Mouse (Mus musculus) ES-E14 (cell line): Measurements from ENCODE around the gene Aebp2. TPM values are rescaled to one million over a fixed set of nuclear protein-coding genes. Genes with fewer than 3 reads are reported as not detected.

Experiments
- DNase-seq: peaks from one replicate; pipeline ENCODE4 v3.0.0-alpha.2; 2013; ENCODE audit warnings: low read depth, low spot score
- H3K27ac ChIP-seq: 2 replicates; pipeline ENCODE4 v1.5.1; 2012; ENCODE audit warnings: low read depth, mild to moderate bottlenecking, low read length, moderate library complexity, mixed read lengths; ENCODE audit not compliant: poor library complexity, insufficient read depth, severe bottlenecking
- H3K36me3 ChIP-seq: 2 replicates; pipeline ENCODE4 v1.6.1; 2012; ENCODE audit warnings: mild to moderate bottlenecking, low read length, moderate library complexity, mixed read lengths; ENCODE audit not compliant: control insufficient read depth, poor library complexity, insufficient read depth, severe bottlenecking
- H3K4me1 ChIP-seq, 2 experiments: fragments of 150-350 bp in 1 of 2; sonication (generic) in 1 of 2; 2 replicates each; pipeline ENCODE4 v1.6.1; 2012; ENCODE audit warnings: low read length in 2 of 2, mild to moderate bottlenecking in 1 of 2, mixed read lengths in 1 of 2; ENCODE audit not compliant: control insufficient read depth in 2 of 2, insufficient read depth in 2 of 2, poor library complexity in 1 of 2
- H3K4me3 ChIP-seq, 2 experiments: fragments of 150-350 bp in 1 of 2; sonication (generic) in 1 of 2; 2 replicates each; pipeline ENCODE4 v1.5.1; 2012; ENCODE audit warnings: low read length in 2 of 2, low read depth in 1 of 2, mild to moderate bottlenecking in 1 of 2, mixed read lengths in 1 of 2; ENCODE audit not compliant: insufficient read depth in 1 of 2, poor library complexity in 1 of 2, severe bottlenecking in 1 of 2
- H3K9ac ChIP-seq: 2 replicates; pipeline ENCODE4 v1.6.1; 2012; ENCODE audit warnings: low read depth, mild to moderate bottlenecking, low read length, mixed read lengths; ENCODE audit not compliant: poor library complexity, insufficient read depth, severe bottlenecking
- H3K9me3 ChIP-seq: fragments of 150-350 bp; sonication (generic); 2 replicates; pipeline ENCODE4 v1.6.1; 2012; ENCODE audit warnings: low read depth, mild to moderate bottlenecking, low read length; ENCODE audit not compliant: control insufficient read depth, insufficient read depth
- CHD2 ChIP-seq: IDR thresholded peaks from 2 replicates; pipeline ENCODE4 v1.6.1; 2014; ENCODE audit warnings: mild to moderate bottlenecking, low read depth, low read length, inconsistent platforms
- HCFC1 ChIP-seq: IDR thresholded peaks from 2 replicates; pipeline ENCODE4 v1.6.1; 2012; ENCODE audit warnings: low read length, inconsistent platforms, borderline replicate concordance; ENCODE audit not compliant: insufficient read depth
- MAFK ChIP-seq: IDR thresholded peaks from 2 replicates; pipeline ENCODE4 v1.6.1; 2014; ENCODE audit warnings: mild to moderate bottlenecking, low read depth, low read length, inconsistent platforms; ENCODE audit not compliant: insufficient read depth
- ZC3H11A ChIP-seq: IDR thresholded peaks from 2 replicates; pipeline ENCODE4 v1.6.1; 2012; ENCODE audit warnings: low read depth, mild to moderate bottlenecking, inconsistent platforms, low read length, borderline replicate concordance
- ZNF384 ChIP-seq: IDR thresholded peaks from 2 replicates; pipeline ENCODE4 v1.6.1; 2012; ENCODE audit warnings: low read depth, low read length, inconsistent platforms
- in situ Hi-C, 2 experiments: fragments of 600-800 bp; cut with MboI; formaldehyde crosslinking; loops; one replicate each; pipeline ENCODE4 v1.15.1; 2025; ENCODE audit warnings: low sequenced_read_pairs in 2 of 2, inconsistent platforms in 1 of 2; ENCODE audit not compliant: unreplicated experiment in 2 of 2
- total RNA-seq: library from RNA; depleted of rRNA; stranded (reverse); fragments of 300-350 nt; gene quantifications from 2 replicates; pipeline ENCODE4 v1.2.3, GENCODE M21; 2012

The Aebp2 gene
- total RNA-seq, 1 experiment, result 77.4 TPM

GRCm38 (mm10) chr6:140621622-140622021 is 841 bp upstream of the Aebp2 start:
- Histone ChIP-seq H3K27ac (peak overlapping the region; percentile 84; the same call in 1 of the 2 replicates), H3K9ac (peak overlapping the region; percentile 56; the same call in 1 of the 2 replicates), H3K36me3 (peaks cover 8% of the 10 kb centered on the region), H3K9me3 (no peaks in the 10 kb centered on the region), H3K4me3 (no peak overlapping the region), H3K4me1 (peaks cover 11 to 33% of the 10 kb centered on the region in 2 experiments)
- no peak for DNase-seq
- TF ChIP-seq MAFK, result no peak
- no peak for TF ChIP-seq ZC3H11A
- 0 out of 2 replicates have a peak, but pooled peaks have one; percentile 16 for TF ChIP-seq ZNF384
- in situ Hi-C loops, result no loop called here

GRCm38 (mm10) chr6:140623226-140624095 is 998 bp downstream of the Aebp2 start:
- TF ChIP-seq CHD2 (no peak), HCFC1 (0 out of 2 replicates have a peak, but pooled peaks have one; percentile 55), ZC3H11A (peak; percentile 18; the same call in 1 of the 2 replicates), MAFK (no peak), ZNF384 (no peak)
- Histone ChIP-seq H3K4me3 (peak overlapping the region; percentile 88 to 95), H3K9ac (peak overlapping the region; percentile 93), H3K36me3 (peaks cover 10% of the 10 kb centered on the region), H3K9me3 (no peaks in the 10 kb centered on the region), H3K27ac (peak overlapping the region; percentile 80), H3K4me1 (peaks cover 11 to 25% of the 10 kb centered on the region in 2 experiments)
- peak; percentile 80 for DNase-seq
- in situ Hi-C loops, result no loop called here

GRCm38 (mm10) chr6:140624096-140625051 is 1.9 kb downstream of the Aebp2 start:
- Histone ChIP-seq H3K36me3 (peaks cover 10% of the 10 kb centered on the region), H3K4me3 (peak overlapping the region; percentile 88 to 95), H3K4me1 (peaks cover 12 to 22% of the 10 kb centered on the region in 2 experiments), H3K9ac (peak overlapping the region; percentile 93), H3K27ac (peak overlapping the region; percentile 80), H3K9me3 (no peaks in the 10 kb centered on the region)
- TF ChIP-seq HCFC1, result no peak
- TF ChIP-seq ZC3H11A, result no peak
- TF ChIP-seq ZNF384, result no peak
- no peak for TF ChIP-seq CHD2
- TF ChIP-seq MAFK, result no peak
- in situ Hi-C loops, result no loop called here
- no peak for DNase-seq

- peaks cover 16% of the 10 kb centered on the region for H3K36me3 ChIP-seq
- no peak overlapping the region for H3K4me3 ChIP-seq
- DNase-seq, result no peak
- no peak overlapping the region for H3K9ac ChIP-seq
- TF ChIP-seq MAFK (no peak), CHD2 (no peak), ZC3H11A (no peak), ZNF384 (no peak), HCFC1 (no peak)
- H3K27ac ChIP-seq, result no peak overlapping the region
- H3K4me1 ChIP-seq, result peaks cover 12% of the 10 kb centered on the region in 2 experiments
- H3K9me3 ChIP-seq, result no peaks in the 10 kb centered on the region
- in situ Hi-C loops, result no loop called here
These were observed 6.9 kb downstream of the Aebp2 start for GRCm38 (mm10) chr6:140629176-140629859.
